Mouse (Mus musculus) kidney, adult 9 months (tissue): Measurements from ENCODE around the gene Tnrc18.

Experiments used
- DNase-seq: peaks from one replicate; pipeline ENCODE4 v3.0.0; 2022

The Tnrc18 gene

GRCm38 (mm10) chr5:142822286-142823095, 5.0 kb upstream of the Tnrc18 start:
- DNase-seq: peak; percentile 68

- no peak for DNase-seq
Observed at GRCm38 (mm10) chr5:142821974-142822285, 4.5 kb upstream of the Tnrc18 start.

DNA sequence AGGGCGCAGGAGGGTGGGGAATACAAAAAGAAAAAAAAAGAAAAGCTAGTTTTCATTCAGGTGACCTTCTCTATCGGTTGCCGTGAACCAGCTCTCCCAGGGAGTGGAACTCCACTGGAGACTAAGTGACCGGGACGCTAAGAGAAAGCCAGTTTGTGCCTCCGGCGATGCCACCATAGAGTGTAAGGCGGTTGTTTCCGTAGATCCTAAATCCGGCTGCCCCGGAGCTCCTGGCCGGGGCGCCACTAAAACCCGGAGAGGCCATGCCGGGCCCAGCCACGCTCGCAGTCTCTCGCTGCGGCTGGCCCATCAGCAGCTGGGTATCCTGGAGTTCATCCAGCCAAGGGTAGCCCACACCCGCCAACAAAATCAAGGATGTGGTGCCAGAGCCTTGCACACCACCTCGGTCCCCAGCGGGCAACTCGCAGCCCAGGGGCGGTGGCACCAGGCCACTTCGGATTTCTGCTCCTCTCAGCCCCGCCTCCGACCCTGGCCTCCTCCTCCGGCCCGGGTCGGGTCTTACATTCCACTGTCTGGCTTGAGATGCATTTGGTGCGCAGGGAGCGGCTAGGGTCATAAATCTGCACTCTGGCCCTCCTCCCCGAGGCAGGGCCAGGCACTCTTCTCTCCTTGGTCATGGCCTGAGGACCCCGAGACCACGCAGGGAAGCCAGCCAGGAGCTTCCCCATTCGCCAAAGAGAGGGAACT, 4.0 kb upstream of the Tnrc18 start:
- peak; percentile 97 for DNase-seq

GRCm38 (mm10) chr5:142820276-142821265, 3.1 kb upstream of the Tnrc18 start:
- DNase-seq: peak; percentile 81

- peak; percentile 78 for DNase-seq
Observed at GRCm38 (mm10) chr5:142819385-142820275, 2.2 kb upstream of the Tnrc18 start.

DNA sequence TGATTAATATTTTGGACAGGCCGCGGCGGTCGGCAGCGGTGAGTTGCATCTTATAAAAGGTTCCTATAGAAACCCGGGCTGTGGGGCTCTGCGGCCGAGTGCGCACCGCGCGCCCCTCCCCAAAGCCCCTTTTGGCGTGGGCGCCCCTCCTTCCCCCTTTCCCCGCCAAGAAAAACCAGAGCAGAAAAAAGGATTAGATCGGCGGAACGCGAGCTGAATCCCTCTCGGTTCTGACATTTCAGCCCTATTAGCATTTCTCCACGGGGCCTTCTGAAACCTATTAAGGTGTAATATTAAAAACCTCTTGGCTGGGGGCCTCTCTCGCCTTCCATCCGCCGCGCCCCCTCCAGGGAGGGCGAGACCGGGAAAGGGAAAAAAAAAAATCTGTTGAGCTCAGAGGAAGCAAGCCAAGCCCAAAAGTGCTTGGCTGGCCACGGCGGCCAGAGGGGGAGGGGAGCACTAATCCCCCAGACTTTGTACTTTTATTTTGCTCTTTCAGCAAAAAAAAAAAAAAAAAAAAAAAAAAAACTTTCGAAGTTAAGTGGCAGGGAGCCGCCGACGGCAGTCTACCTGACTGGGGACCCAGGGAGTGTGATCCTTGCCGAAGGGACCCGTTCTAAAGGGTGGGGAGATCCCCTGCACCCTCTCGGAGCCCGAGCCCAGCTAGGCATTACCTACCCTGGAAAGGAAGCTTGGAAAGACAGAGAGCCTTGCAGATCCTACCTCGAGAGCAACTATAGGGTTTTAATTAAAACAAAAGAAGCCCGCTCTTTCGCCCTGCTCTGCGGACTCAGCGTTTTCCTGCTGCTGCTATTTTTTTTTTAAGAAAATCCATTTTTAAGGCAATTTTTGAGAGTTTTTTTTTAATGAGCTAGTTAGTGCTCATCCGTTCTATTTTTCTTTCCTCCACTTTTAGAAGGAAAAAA, 1.2 kb upstream of the Tnrc18 start:
- DNase-seq: peak; percentile 96

GRCm38 (mm10) chr5:142816811-142817523, 495 bp downstream of the Tnrc18 start:
- peak; percentile 60 for DNase-seq

- DNase-seq: peak; percentile 58
Observed at GRCm38 (mm10) chr5:142816031-142816810, 1.2 kb downstream of the Tnrc18 start.

DNA sequence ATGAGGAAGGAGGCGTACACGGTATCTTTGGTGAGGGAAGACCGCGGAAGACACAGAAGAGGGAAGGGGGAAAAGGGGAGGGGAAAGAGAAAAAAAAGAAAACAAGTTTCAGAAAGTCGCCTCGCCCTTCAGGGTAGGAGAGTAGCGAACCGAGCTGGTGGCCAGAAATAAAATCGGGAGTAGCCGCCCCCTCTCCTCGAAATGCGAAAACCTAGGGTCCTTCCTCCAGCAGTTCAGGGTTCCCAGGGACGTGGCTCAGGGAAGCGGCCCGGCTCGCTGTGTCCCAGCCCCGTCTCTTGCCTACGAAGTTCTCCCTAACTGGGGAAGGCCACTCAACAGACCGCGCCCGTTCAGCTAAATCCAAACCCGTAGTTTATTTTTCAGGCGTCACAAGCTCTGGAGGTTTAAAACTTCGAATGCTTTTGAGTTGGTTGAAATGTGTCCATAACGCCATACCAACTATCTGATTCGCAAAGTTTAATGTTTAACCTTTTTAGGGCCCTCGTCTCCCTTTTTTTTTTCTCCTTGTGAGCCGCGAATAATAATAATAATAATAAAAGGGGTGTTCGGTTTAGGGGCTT, 2.0 kb downstream of the Tnrc18 start:
- peak; percentile 69 for DNase-seq

DNA sequence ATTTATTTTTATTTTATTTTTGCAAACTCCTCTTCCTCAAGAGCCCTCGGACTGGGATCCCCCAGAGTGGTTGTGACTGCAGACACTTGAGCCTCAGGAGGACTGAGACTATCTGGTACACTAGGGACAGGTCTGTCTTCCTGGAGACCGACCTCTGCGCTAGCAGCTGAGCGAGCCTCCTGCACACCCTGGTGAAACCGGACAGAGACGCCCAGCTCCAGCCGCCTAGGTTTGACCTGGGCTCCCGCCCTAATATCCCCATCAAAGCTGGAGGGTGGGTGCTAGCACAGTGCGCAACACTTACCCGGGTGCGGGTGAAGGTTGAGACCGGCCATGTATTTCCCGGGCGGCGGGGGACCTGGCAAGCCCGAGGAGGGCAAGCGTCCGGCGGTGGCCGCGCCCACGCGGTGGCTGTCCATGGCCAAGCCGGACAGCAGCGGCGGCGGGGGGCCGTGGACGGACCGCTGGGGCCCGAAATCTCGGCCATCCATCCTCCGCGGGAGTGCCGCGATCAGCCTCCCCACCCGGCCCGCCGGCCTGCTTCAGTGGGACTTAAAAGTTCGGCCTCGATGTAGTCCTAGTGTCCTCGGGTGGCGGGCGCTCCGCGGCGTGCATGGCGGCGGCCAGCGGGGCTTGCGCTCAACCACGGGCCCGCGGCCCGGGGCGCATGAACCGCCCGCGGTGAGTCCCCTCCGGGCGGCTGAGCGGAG, 2.6 kb downstream of the Tnrc18 start:
- peak; percentile 39 for DNase-seq

DNA sequence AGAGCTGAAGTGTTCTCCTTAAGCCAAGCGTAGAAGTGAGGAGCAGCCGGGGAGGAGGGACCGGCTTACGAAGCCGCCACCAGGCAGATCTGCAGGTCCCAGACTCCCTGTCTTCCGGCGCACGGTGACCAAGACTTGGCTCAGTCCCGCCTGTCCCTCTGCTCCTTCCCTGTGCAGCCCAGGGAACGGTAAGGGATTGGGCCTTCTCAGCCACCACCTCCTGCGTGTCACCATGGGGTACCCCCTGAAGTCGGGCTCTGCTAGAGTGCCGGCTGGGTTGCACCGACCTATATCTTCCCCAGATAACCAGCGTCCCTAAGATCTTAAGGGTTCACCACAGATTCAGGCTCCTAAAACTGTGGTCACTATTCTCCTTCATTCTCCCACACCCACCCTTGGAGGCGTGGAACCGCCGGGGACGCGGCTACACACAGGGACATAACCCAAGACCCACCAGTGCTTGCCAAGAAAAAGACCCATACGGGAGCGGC, 3.3 kb downstream of the Tnrc18 start:
- DNase-seq: peak; percentile 41

GRCm38 (mm10) chr5:142813722-142814111, 3.7 kb downstream of the Tnrc18 start:
- DNase-seq: no peak

- peak; percentile 61 for DNase-seq
Observed at GRCm38 (mm10) chr5:142812976-142813721, 4.3 kb downstream of the Tnrc18 start.

- no peak for DNase-seq
Observed at GRCm38 (mm10) chr5:142812621-142812975, 4.9 kb downstream of the Tnrc18 start.

DNA sequence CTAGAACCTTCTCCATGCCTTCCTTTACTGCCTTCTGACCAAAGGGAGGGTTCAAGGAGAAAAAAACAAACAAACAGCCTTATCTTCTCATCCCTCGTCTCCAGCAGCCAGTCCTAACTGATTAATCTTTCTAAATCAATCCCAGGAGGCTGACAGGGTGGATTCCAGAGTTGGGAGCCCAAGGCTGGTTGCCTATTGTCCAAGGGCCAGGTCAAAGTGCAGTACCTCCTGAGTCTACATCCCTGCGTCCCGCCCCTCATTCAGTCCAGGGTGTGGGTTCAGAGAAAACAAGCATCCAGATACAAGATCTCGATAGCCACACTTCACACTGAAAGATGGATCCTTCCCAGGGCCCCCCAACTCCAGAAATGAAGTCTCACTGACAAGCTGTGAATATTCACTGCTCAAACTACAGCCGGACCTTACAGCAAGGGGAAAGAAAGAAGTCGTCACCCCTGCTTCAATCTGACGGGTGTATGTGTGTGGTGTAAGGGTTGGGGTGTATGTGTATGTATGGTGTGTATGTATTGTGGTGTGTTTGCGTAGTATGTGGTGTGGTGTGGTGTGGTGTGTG, 5.5 kb downstream of the Tnrc18 start:
- peak; percentile 86 for DNase-seq

GRCm38 (mm10) chr5:142810710-142811599, 6.5 kb downstream of the Tnrc18 start:
- no peak for DNase-seq
